Mouse (Mus musculus) midbrain, embryonic 12.5 days (tissue): ENCODE measurements around the gene Ulk1. TPM values are rescaled to one million over a fixed set of nuclear protein-coding genes. Genes with fewer than 3 reads are reported as not detected.
"Not testable (repeated sequence)": the region's sequence is repeated elsewhere in the genome, so short reads cannot be mapped to it uniquely, and the experiment has no call there.

Experiments
- ATAC-seq: fragments of 200-750 bp; cut with Nextera tagmentation; 2 replicates; pipeline ENCODE4 v1.8.0; 2017; ENCODE audit warnings: low read depth, moderate TSS enrichment, moderate library complexity; ENCODE audit not compliant: low FRiP score
- H3K27ac ChIP-seq: fragments of 300-500 bp; sonication (generic); replicated peaks from 2 replicates; pipeline ENCODE4 v1.5.1; 2016; ENCODE audit warnings: mild to moderate bottlenecking
- H3K27me3 ChIP-seq: fragments of 300-500 bp; sonication (generic); 2 replicates; pipeline ENCODE4 v1.6.1; 2016; ENCODE audit warnings: mild to moderate bottlenecking
- H3K36me3 ChIP-seq: fragments of 300-500 bp; sonication (generic); 2 replicates; pipeline ENCODE4 v1.6.1; 2016
- H3K4me1 ChIP-seq: fragments of 300-500 bp; sonication (generic); 2 replicates; pipeline ENCODE4 v1.6.1; 2016
- H3K4me2 ChIP-seq: fragments of 300-500 bp; sonication (generic); replicated peaks from 2 replicates; pipeline ENCODE4 v1.6.1; 2016; ENCODE audit warnings: mild to moderate bottlenecking, moderate library complexity
- H3K4me3 ChIP-seq: fragments of 300-500 bp; sonication (generic); 2 replicates; pipeline ENCODE4 v1.5.1; 2016; ENCODE audit warnings: mild to moderate bottlenecking
- H3K9ac ChIP-seq: fragments of 300-500 bp; sonication (generic); replicated peaks from 2 replicates; pipeline ENCODE4 v1.6.1; 2016; ENCODE audit warnings: mild to moderate bottlenecking, moderate library complexity
- H3K9me3 ChIP-seq: fragments of 300-500 bp; sonication (generic); 2 replicates; pipeline ENCODE4 v1.6.1; 2016; ENCODE audit warnings: mild to moderate bottlenecking
- WGBS: fragments of 180-500 bp; shearing (Covaris S2); methylation state at CpG from one replicate; pipeline ENCODE4 v1.1.7; 2016; 5-methylcytosine and 5-hydroxymethylcytosine counted together
- polyA plus RNA-seq: library from polyadenylated mRNA; unstranded; fragments of >200 nt; fragmentation: Nextera tagmentation; extraction: Ambion mirVana; gene quantifications from 2 replicates; pipeline ENCODE4 v1.2.1, GENCODE M21; 2016

Ulk1 gene
- 36.5 and 37.5 TPM in 2 replicates for polyA plus RNA-seq

GRCm38 (mm10) chr5:110809667-110810325 lies at the start of gene Ulk1:
Ulk1 (minus strand) TSS chr5:110810097.
- peaks cover 20% of the 10 kb centered on the region; the same call in 1 of the 2 replicates for H3K36me3 ChIP-seq
- H3K4me3 ChIP-seq = peak within 1 kb of the TSS; percentile 96
- under 1% methylated on average over 74 of the region's 80 CpGs for WGBS
- ATAC-seq = peak; percentile 94
- H3K9me3 ChIP-seq = no peaks in the 10 kb centered on the region
- peaks cover 34% of the 10 kb centered on the region for H3K4me1 ChIP-seq
- peak within 1 kb of the TSS; percentile 95 for H3K4me2 ChIP-seq
- H3K27ac ChIP-seq = peak within 1 kb of the TSS; percentile 86
- peak within 1 kb of the TSS; percentile 98 for H3K9ac ChIP-seq
- H3K27me3 ChIP-seq = no peaks in the 10 kb centered on the region

GRCm38 (mm10) chr5:110859013-110859650 lies 49.2 kb upstream of the Ulk1 start:
- Histone ChIP-seq H3K27me3 (no peaks in the 10 kb centered on the region), H3K4me2 (no peak overlapping the region), H3K36me3 (peaks cover 26% of the 10 kb centered on the region), H3K4me3 (no peak overlapping the region), H3K9me3 (no peaks in the 10 kb centered on the region), H3K4me1 (no peaks in the 10 kb centered on the region), H3K27ac (peak overlapping the region; percentile 50; the same call in 1 of the 2 replicates), H3K9ac (0 out of 2 replicates have a peak overlapping the region, but pooled peaks have one; percentile 12)
- no peak for ATAC-seq
- WGBS = 62% methylated on average over 13 of the region's 13 CpGs

GRCm38 (mm10) chr5:110857091-110857490 lies 47.2 kb upstream of the Ulk1 start:
- H3K9ac ChIP-seq = no peak overlapping the region
- H3K27ac ChIP-seq = no peak overlapping the region
- ATAC-seq = no peak
- H3K4me2 ChIP-seq = no peak overlapping the region
- H3K4me3 ChIP-seq = no peak overlapping the region
- peaks cover 24% of the 10 kb centered on the region for H3K36me3 ChIP-seq
- 87% methylated on average over 5 of the region's 5 CpGs for WGBS
- no peaks in the 10 kb centered on the region for H3K4me1 ChIP-seq
- H3K9me3 ChIP-seq = no peaks in the 10 kb centered on the region
- H3K27me3 ChIP-seq = no peaks in the 10 kb centered on the region

- Histone ChIP-seq H3K9ac (no peak overlapping the region), H3K27me3 (no peaks in the 10 kb centered on the region), H3K36me3 (peaks cover 33% of the 10 kb centered on the region), H3K4me2 (no peak overlapping the region), H3K4me3 (no peak overlapping the region), H3K27ac (no peak overlapping the region), H3K4me1 (no peaks in the 10 kb centered on the region), H3K9me3 (no peaks in the 10 kb centered on the region)
- 86% methylated on average over 1 of the region's 1 CpGs for WGBS
- ATAC-seq = no peak
Measured at GRCm38 (mm10) chr5:110852990-110853389, 43.1 kb upstream of the Ulk1 start.

- no peak for ATAC-seq
- WGBS = 92% methylated on average over 14 of the region's 14 CpGs
- H3K27ac ChIP-seq = no peak overlapping the region
- no peak overlapping the region; the same call in 1 of the 2 replicates for H3K9ac ChIP-seq
- H3K36me3 ChIP-seq = peaks cover 22% of the 10 kb centered on the region; the same call in 1 of the 2 replicates
- H3K27me3 ChIP-seq = no peaks in the 10 kb centered on the region
- no peaks in the 10 kb centered on the region for H3K9me3 ChIP-seq
- H3K4me2 ChIP-seq = peak overlapping the region; percentile 69; the same call in 1 of the 2 replicates
- H3K4me1 ChIP-seq = peaks cover 11% of the 10 kb centered on the region
- peak overlapping the region; percentile 62; the same call in 1 of the 2 replicates for H3K4me3 ChIP-seq
Measured at GRCm38 (mm10) chr5:110841046-110841862, 31.4 kb upstream of the Ulk1 start.

- H3K9me3 ChIP-seq = no peaks in the 10 kb centered on the region
- peaks cover 18% of the 10 kb centered on the region; the same call in 1 of the 2 replicates for H3K36me3 ChIP-seq
- peak overlapping the region; percentile 57 for H3K27ac ChIP-seq
- H3K4me3 ChIP-seq = peak overlapping the region; percentile 62
- H3K4me1 ChIP-seq = peaks cover 11% of the 10 kb centered on the region
- H3K9ac ChIP-seq = peak overlapping the region; percentile 63
- H3K27me3 ChIP-seq = no peaks in the 10 kb centered on the region
- WGBS = 11% methylated on average over 4 of the region's 4 CpGs
- no peak for ATAC-seq
- H3K4me2 ChIP-seq = peak overlapping the region; percentile 69
Measured at GRCm38 (mm10) chr5:110840465-110840864, 30.6 kb upstream of the Ulk1 start.

GRCm38 (mm10) chr5:110839678-110840365 lies 29.9 kb upstream of the Ulk1 start, which contains the start of the genes Hscb and Chek2:
Hscb (minus strand) TSS chr5:110839777.
Chek2 (plus strand) TSS chr5:110839979.
- Histone ChIP-seq H3K27me3 (no peaks in the 10 kb centered on the region), H3K36me3 (peaks cover 12% of the 10 kb centered on the region; the same call in 1 of the 2 replicates), H3K27ac (peak within 1 kb of the TSS; percentile 57), H3K4me2 (peak within 1 kb of the TSS; percentile 77), H3K4me1 (peaks cover 11% of the 10 kb centered on the region), H3K9ac (peak within 1 kb of the TSS; percentile 63), H3K9me3 (no peaks in the 10 kb centered on the region), H3K4me3 (peak within 1 kb of the TSS; percentile 62)
- peak; percentile 99 for ATAC-seq
- WGBS = under 1% methylated on average over 41 of the region's 41 CpGs

GRCm38 (mm10) chr5:110839038-110839677 lies 29.3 kb upstream of the Ulk1 start:
- Histone ChIP-seq H3K4me2 (peak overlapping the region; percentile 77), H3K27me3 (no peaks in the 10 kb centered on the region), H3K9ac (peak overlapping the region; percentile 55), H3K4me1 (peaks cover 11% of the 10 kb centered on the region), H3K9me3 (no peaks in the 10 kb centered on the region), H3K4me3 (peak overlapping the region; percentile 62), H3K27ac (peak overlapping the region; percentile 57), H3K36me3 (peaks cover 10% of the 10 kb centered on the region; the same call in 1 of the 2 replicates)
- no peak; the same call in 1 of the 2 replicates for ATAC-seq
- 8% methylated on average over 28 of the region's 28 CpGs for WGBS

- not testable (repeated sequence) for H3K4me3 ChIP-seq, H3K9me3 ChIP-seq, H3K27ac ChIP-seq, H3K27me3 ChIP-seq, H3K36me3 ChIP-seq, H3K9ac ChIP-seq, ATAC-seq, H3K4me2 ChIP-seq
- WGBS = 88% methylated on average over 5 of the region's 5 CpGs
- peaks cover 11% of the 10 kb centered on the region for H3K4me1 ChIP-seq
Measured at GRCm38 (mm10) chr5:110838016-110838415, 28.1 kb upstream of the Ulk1 start.

GRCm38 (mm10) chr5:110835959-110836358 lies 26.1 kb upstream of the Ulk1 start:
- Histone ChIP-seq H3K9ac (no peak overlapping the region), H3K4me1 (peaks cover 11% of the 10 kb centered on the region)
- ATAC-seq = no peak

More at GRCm38 (mm10) chr5:110835959-110836358, 26.1 kb upstream of the Ulk1 start:
- Histone ChIP-seq H3K27me3 (no peaks in the 10 kb centered on the region), H3K36me3 (no peaks in the 10 kb centered on the region), H3K4me2 (no peak overlapping the region), H3K4me3 (no peak overlapping the region), H3K9me3 (no peaks in the 10 kb centered on the region), H3K27ac (no peak overlapping the region)
- WGBS = 39% methylated on average over 3 of the region's 3 CpGs
